Mouse (Mus musculus) cortical plate, adult 2 months (tissue): ENCODE measurements around the gene Fuca1.

ENCODE experiments used
- CTCF ChIP-seq: fragments of 200-500 bp; IDR thresholded peaks from 2 replicates; pipeline ENCODE4 v1.5.1; 2011; ENCODE audit warnings: mild to moderate bottlenecking, control low read depth, low read length; ENCODE audit not compliant: insufficient read depth; ENCODE audit errors: extremely low read depth
- POLR2A ChIP-seq: fragments of 200-500 bp; IDR thresholded peaks from 2 replicates; pipeline ENCODE4 v1.6.1; 2011; ENCODE audit warnings: mild to moderate bottlenecking, low read length, control low read depth; ENCODE audit not compliant: insufficient read depth; ENCODE audit errors: extremely low read depth

DNA sequence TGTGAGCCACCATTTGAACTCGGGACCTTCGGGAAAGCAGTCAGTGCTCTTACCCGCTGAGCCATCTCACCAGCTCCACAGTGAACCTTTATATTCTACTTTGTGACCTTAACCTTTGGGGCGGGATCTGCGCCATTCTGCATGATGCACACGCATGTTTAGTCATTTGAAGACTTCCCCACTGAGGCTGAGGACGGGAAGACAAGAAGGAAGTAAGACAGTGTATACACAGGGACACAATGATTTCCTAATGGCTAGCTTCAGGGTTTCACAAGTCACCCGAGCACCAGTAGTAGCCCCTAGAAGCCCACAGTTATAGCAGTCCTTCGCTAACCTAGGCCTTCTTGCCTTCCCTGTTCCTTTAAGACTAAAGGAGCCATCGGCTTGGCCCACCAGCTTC is 25.2 kb downstream of the Fuca1 start:
- TF ChIP-seq CTCF (no peak), POLR2A (no peak)
